Mouse (Mus musculus): Measurements from ENCODE around the gene Tmem213.
A peak's percentile ranks its signal among the peaks of the same experiment; 100 is the strongest.

DNA sequence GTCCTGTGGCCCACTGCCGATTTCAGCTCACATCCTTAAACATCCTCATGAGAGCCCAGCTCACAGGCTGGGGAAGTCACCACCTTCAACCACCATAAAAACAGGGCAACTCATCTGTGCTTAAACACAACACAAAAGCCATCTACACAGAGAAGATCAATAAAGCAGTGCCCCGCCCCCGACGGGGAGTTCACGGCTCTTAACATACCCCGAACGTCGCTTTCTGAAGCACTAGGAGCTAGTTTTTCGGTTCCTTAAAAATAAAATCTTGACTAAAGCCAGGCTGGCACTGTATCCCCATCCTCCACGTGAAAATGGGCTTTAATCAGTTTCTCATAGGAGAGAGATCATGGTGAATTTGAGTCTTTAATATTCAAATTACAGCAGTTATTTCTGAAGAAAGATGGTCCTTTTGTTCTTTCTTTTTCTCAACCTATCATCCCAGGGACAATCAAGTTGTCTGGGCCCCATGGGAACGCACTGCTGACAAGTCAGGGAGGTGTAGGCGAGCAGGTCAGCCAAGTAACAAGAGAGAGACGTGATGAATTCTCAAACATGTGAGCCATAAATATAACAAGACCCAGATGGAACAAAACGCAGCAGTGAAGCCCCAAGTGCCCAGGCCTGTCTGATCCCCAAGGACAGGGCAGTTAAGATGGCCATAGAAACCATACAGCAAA, 53.9 kb downstream of the Tmem213 start:
- no peak for TF ChIP-seq CTCF (conservative IDR thresholded peaks at IDR 0.05 in 1 of 2, IDR thresholded peaks at IDR 0.05 in 1 of 2; ENCODE audit: low read depth in 2 of 2, low read length in 2 of 2)
- TF ChIP-seq MYC (IDR thresholded peaks at IDR 0.05; ENCODE audit: low read depth, low read length), result no peak
- no peak for TF ChIP-seq MAFK (IDR thresholded peaks at IDR 0.05; ENCODE audit: insufficient replicate concordance, low read length)
- TF ChIP-seq TCF12 (IDR thresholded peaks at IDR 0.05; ENCODE audit: low read depth, low read length), result no peak
- no peak for TF ChIP-seq UBTF (IDR thresholded peaks at IDR 0.05; ENCODE audit: low read depth, low read length)
- no peak for TF ChIP-seq POLR2A (IDR thresholded peaks at IDR 0.05; ENCODE audit: low read depth, low read length)
- TF ChIP-seq SIN3A (IDR thresholded peaks at IDR 0.05; ENCODE audit: low read length), result no peak
- TF ChIP-seq KAT2A (IDR thresholded peaks at IDR 0.05; ENCODE audit: insufficient replicate concordance, low read length), result no peak
- TF ChIP-seq JUND (conservative IDR thresholded peaks at IDR 0.05; ENCODE audit: low read depth, low read length), result no peak
- TF ChIP-seq CHD2 (IDR thresholded peaks at IDR 0.05; ENCODE audit: low read length), result peak; percentile 37; the same call in 1 of the 2 replicates
- no peak for TF ChIP-seq NRF1 (IDR thresholded peaks at IDR 0.05; ENCODE audit: low read depth, low read length)
- TF ChIP-seq E2F4 (IDR thresholded peaks at IDR 0.05; ENCODE audit: insufficient replicate concordance, low read depth, low read length), result no peak

Data from CH12.LX (cell line).